Mouse (Mus musculus) megakaryocyte, adult 5-6 weeks (primary cell): ENCODE measurements around the gene Grhl3. TPM values are rescaled to one million over a fixed set of nuclear protein-coding genes. Genes with fewer than 3 reads are reported as not detected.
A peak's percentile ranks its signal among the peaks of the same experiment; 100 is the strongest.

Experiments used
- ATAC-seq: 2 replicates; pipeline ENCODE4 v1.8.0; 2016; ENCODE audit warnings: mild to moderate bottlenecking, inconsistent platforms; ENCODE audit not compliant: poor library complexity, severe bottlenecking
- total RNA-seq, 2 experiments: library from RNA; stranded (forward) in 1 of 2; stranded (reverse) in 1 of 2; fragments of 153-499, 151-499 nt in 1 of 2; fragments of 221-1000, 200-1000 nt in 1 of 2; gene quantifications; 2 replicates each; pipeline versions ENCODE4 v1.2.3 to v1.2.4; 2015 to 2017

The Grhl3 gene
- total RNA-seq, 2 experiments from 2014 or later, result not detected

- ATAC-seq, result no peak
Measured at GRCm38 (mm10) chr4:135575365-135576140, 2.1 kb upstream of the Grhl3 start.

GRCm38 (mm10) chr4:135572276-135572675 is 1.2 kb downstream of the Grhl3 start:
- ATAC-seq, result peak; percentile 42; the same call in 1 of the 2 replicates

- ATAC-seq, result no peak
Measured at GRCm38 (mm10) chr4:135571037-135571550, 2.3 kb downstream of the Grhl3 start.

GRCm38 (mm10) chr4:135570152-135571036 is 3.0 kb downstream of the Grhl3 start:
- ATAC-seq, result no peak

GRCm38 (mm10) chr4:135569201-135569600 is 4.2 kb downstream of the Grhl3 start:
- ATAC-seq, result no peak

- ATAC-seq, result peak; percentile 69
Measured at GRCm38 (mm10) chr4:135567484-135567883, 5.9 kb downstream of the Grhl3 start.

- ATAC-seq, result peak; percentile 47
Measured at GRCm38 (mm10) chr4:135567042-135567441, 6.4 kb downstream of the Grhl3 start.

- no peak for ATAC-seq
Measured at GRCm38 (mm10) chr4:135565400-135565799, 8.0 kb downstream of the Grhl3 start.

- ATAC-seq, result peak; percentile 36
Measured at GRCm38 (mm10) chr4:135563794-135564193, 9.6 kb downstream of the Grhl3 start.

- ATAC-seq, result no peak
Measured at GRCm38 (mm10) chr4:135549323-135549722, 24.1 kb downstream of the Grhl3 start.

- no peak for ATAC-seq
Measured at GRCm38 (mm10) chr4:135548521-135549077, 24.8 kb downstream of the Grhl3 start.

- ATAC-seq, result no peak
Measured at GRCm38 (mm10) chr4:135548108-135548507, 25.3 kb downstream of the Grhl3 start.

GRCm38 (mm10) chr4:135547551-135547950 is 25.9 kb downstream of the Grhl3 start:
- ATAC-seq, result no peak

- ATAC-seq, result no peak
Measured at GRCm38 (mm10) chr4:135546793-135547192, 26.6 kb downstream of the Grhl3 start.

GRCm38 (mm10) chr4:135546008-135546407 is 27.4 kb downstream of the Grhl3 start:
- ATAC-seq, result no peak

GRCm38 (mm10) chr4:135545080-135545511 is 28.3 kb downstream of the Grhl3 start:
- ATAC-seq, result peak; percentile 92

GRCm38 (mm10) chr4:135544284-135544683 is 29.1 kb downstream of the Grhl3 start:
- no peak for ATAC-seq

GRCm38 (mm10) chr4:135540057-135540456 is 33.4 kb downstream of the Grhl3 start:
- ATAC-seq, result no peak

GRCm38 (mm10) chr4:135539056-135539455 is 34.4 kb downstream of the Grhl3 start:
- no peak for ATAC-seq

- ATAC-seq, result no peak
Measured at GRCm38 (mm10) chr4:135535021-135535420, 38.4 kb downstream of the Grhl3 start.

GRCm38 (mm10) chr4:135533001-135533400 is 40.4 kb downstream of the Grhl3 start:
- no peak for ATAC-seq
